Mouse (Mus musculus) retina, adult 2 months (tissue): ENCODE results near the gene Bag1.

ENCODE experiments used
- DNase-seq: peaks from one replicate; pipeline ENCODE4 v3.0.0-alpha.2; 2012; ENCODE audit warnings: low read depth, low spot score

Bag1 gene

DNA sequence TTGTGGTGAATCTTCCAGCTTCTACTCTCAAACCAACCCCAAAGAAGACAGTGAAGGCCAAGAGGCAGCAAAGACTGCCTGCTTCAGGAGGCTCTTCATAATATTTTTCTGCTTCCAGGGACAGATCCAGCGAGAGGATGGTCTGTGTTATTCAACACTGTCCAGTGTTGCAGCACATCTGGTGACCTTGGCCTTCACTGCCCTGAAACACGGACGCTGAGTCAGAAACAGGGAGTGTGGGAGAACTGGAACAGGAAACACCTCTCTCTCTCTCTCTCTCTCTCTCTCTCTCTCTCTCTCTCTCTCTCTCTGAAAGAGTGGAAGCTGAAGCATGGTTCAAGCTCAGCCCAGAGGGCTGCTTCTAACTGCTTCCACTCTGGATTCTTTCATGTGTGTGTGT lies 58.8 kb downstream of the Bag1 start:
- no peak for DNase-seq

DNA sequence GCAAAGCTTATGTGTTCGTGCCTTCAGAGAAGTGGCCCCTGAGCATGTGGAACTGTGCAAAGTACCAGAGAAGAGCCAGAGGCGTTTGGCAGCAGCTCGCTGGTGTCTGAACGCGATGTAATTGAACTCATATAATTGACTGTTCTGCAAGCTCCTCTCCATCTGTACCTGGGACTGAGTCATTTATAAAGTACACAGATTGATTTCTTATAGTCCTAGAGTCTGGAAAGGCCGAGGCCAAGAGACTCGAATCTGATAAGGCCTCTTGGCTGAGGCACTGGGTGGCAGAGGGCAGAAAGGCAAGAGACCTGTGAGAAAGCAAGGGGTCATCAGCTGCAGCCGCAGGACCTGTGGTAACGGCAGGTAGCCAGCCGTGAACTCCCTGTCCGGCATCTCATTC lies 59.3 kb downstream of the Bag1 start:
- DNase-seq, result no peak
